Mouse (Mus musculus) myocyte (in vitro differentiated cells): ENCODE data around the gene Fah. TPM values are rescaled to one million over a fixed set of nuclear protein-coding genes. Genes with fewer than 3 reads are reported as not detected.
A peak's percentile ranks its signal among the peaks of the same experiment; 100 is the strongest.

Experiments used
- H3K27me3 ChIP-seq: one replicate; pipeline ENCODE4 v1.6.1; 2011; ENCODE audit not compliant: control insufficient read depth, insufficient read depth, insufficient read length
- H3K36me3 ChIP-seq: one replicate; pipeline ENCODE4 v1.6.1; 2011; ENCODE audit not compliant: control insufficient read depth, insufficient read depth
- H3K4me2 ChIP-seq: one replicate; pipeline ENCODE4 v1.6.1; 2011; ENCODE audit warnings: low read depth, control low read depth
- H3K4me3 ChIP-seq: one replicate; pipeline ENCODE4 v1.5.1; 2011; ENCODE audit warnings: mild to moderate bottlenecking, control low read depth, moderate library complexity
- H3K79me2 ChIP-seq: one replicate; pipeline ENCODE4 v1.6.1; 2011; ENCODE audit not compliant: control insufficient read depth, insufficient read depth
- H3ac ChIP-seq: one replicate; pipeline ENCODE4 v1.6.1; 2011; ENCODE audit not compliant: control insufficient read depth, insufficient read length
- CEBPB ChIP-seq: IDR thresholded peaks from 2 replicates; pipeline ENCODE4 v1.6.1; 2011; ENCODE audit warnings: mild to moderate bottlenecking, moderate library complexity; ENCODE audit not compliant: poor library complexity, insufficient read depth, severe bottlenecking
- E2F4 ChIP-seq: IDR thresholded peaks from one replicate; pipeline ENCODE4 v1.6.1; 2011; ENCODE audit warnings: mild to moderate bottlenecking, control low read depth, moderate library complexity; ENCODE audit not compliant: insufficient read depth
- MAX ChIP-seq: IDR thresholded peaks from one replicate; pipeline ENCODE4 v1.6.1; 2011; ENCODE audit warnings: low read depth, mild to moderate bottlenecking, control low read depth
- MYOD1 ChIP-seq, 3 experiments: IDR thresholded peaks; one replicate each; pipeline ENCODE4 v1.6.1; 2011; ENCODE audit warnings: control low read depth in 2 of 3, low read depth in 2 of 3, mild to moderate bottlenecking in 2 of 3, moderate library complexity in 1 of 3; ENCODE audit not compliant: insufficient read length in 2 of 3, control insufficient read depth in 1 of 3
- MYOG ChIP-seq, 3 experiments: IDR thresholded peaks; one replicate each; pipeline ENCODE4 v1.6.1; 2011; ENCODE audit warnings: control low read depth in 2 of 3, low read depth in 2 of 3, mild to moderate bottlenecking in 2 of 3; ENCODE audit not compliant: insufficient read length in 2 of 3, control insufficient read depth in 1 of 3, insufficient read depth in 1 of 3
- POLR2A ChIP-seq: IDR thresholded peaks from one replicate; pipeline ENCODE4 v1.6.1; 2011; ENCODE audit warnings: low read depth, mild to moderate bottlenecking, control low read depth, moderate library complexity; ENCODE audit not compliant: insufficient read length
- POLR2AphosphoS2 ChIP-seq: IDR thresholded peaks from one replicate; pipeline ENCODE4 v1.6.1; 2011; ENCODE audit warnings: low read depth, control low read depth; ENCODE audit not compliant: insufficient read length
- REST ChIP-seq: IDR thresholded peaks from one replicate; pipeline ENCODE4 v1.6.1; 2011; ENCODE audit warnings: mild to moderate bottlenecking, control low read depth, moderate library complexity; ENCODE audit not compliant: insufficient read depth, insufficient read length
- SRF ChIP-seq: IDR thresholded peaks from one replicate; pipeline ENCODE4 v1.6.1; 2011; ENCODE audit warnings: low read depth; ENCODE audit not compliant: control insufficient read depth, insufficient read length
- TCF12 ChIP-seq: IDR thresholded peaks from one replicate; pipeline ENCODE4 v1.6.1; 2011; ENCODE audit warnings: mild to moderate bottlenecking, control low read depth; ENCODE audit not compliant: poor library complexity, insufficient read depth, severe bottlenecking
- TCF3 ChIP-seq: IDR thresholded peaks from one replicate; pipeline ENCODE4 v1.6.1; 2011; ENCODE audit warnings: low read depth, control low read depth; ENCODE audit not compliant: insufficient read length
- USF1 ChIP-seq: IDR thresholded peaks from one replicate; pipeline ENCODE4 v1.6.1; 2011; ENCODE audit warnings: low read depth, mild to moderate bottlenecking, control low read depth, moderate library complexity
- polyA plus RNA-seq: library from polyadenylated mRNA; unstranded; fragments of >200 nt; fragmentation: generic; extraction: Trizol; gene quantifications from one replicate; pipeline ENCODE4 v1.2.1, GENCODE M21; 2012; ENCODE audit warnings: missing spikeins

Gene Fah
- polyA plus RNA-seq, 1 experiment, result 39.8 TPM

DNA sequence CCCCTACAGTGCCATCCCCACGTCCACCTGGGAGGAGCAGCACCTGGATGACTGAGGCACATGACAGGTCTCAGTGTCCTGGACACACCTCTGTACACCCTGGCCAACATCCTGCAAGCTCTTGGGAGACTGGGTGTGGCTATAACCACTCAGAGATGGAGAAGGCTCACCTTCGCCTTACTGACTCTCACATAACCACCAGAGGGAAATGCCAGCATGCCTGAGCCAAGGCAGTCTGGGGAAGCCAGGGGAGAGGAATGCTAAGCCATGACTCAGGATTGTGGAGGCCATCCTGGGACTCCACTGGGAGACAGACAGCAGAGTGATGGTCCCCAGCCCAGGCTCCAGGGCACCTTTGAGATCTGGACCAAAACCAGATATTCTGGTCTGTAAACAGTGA is 29.5 kb downstream of the Fah start:
- Histone ChIP-seq H3K4me2 (no peak overlapping the region), H3K79me2 (no peaks in the 10 kb centered on the region), H3K27me3 (no peaks in the 10 kb centered on the region), H3K4me3 (no peak overlapping the region), H3K36me3 (no peaks in the 10 kb centered on the region), H3ac (no peak overlapping the region)
- no peak for TF ChIP-seq TCF12
- no peak for TF ChIP-seq CEBPB
- no peak for TF ChIP-seq SRF
- no peak for TF ChIP-seq MAX
- no peak for TF ChIP-seq MYOD1 (IDR thresholded peaks at IDR 0.05; ENCODE audit: control insufficient read depth in 1 of 3, insufficient read length in 2 of 3, low read depth in 2 of 3)
- TF ChIP-seq REST, result no peak
- TF ChIP-seq USF1, result no peak
- TF ChIP-seq MYOG (IDR thresholded peaks at IDR 0.05; ENCODE audit: control insufficient read depth in 1 of 3, insufficient read depth in 1 of 3, insufficient read length in 2 of 3, low read depth in 2 of 3), result no peak
- TF ChIP-seq POLR2A, result no peak
- TF ChIP-seq TCF3, result no peak
- no peak for TF ChIP-seq POLR2AphosphoS2
- TF ChIP-seq E2F4, result no peak

DNA sequence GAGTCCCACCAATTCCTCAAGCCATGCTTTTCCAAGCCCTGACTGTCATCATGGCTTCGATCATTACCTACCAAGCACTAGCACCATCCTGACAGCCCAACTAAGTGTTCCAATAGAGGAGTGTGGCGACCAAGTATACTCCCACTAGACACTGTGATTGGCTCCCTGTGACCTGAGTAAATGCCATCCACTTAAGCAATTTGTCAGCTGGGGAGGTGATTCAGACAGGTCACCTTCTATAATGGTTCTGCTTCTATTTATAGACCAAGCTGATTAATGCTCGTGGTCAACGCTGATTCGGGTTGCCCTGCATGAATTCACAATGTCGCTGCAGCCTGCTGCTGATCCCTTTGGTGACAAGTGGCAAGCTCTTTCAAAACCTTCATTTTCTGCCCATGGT is 40.3 kb downstream of the Fah start:
- H3ac ChIP-seq, result no peak overlapping the region
- no peaks in the 10 kb centered on the region for H3K36me3 ChIP-seq
- TF ChIP-seq MYOG (IDR thresholded peaks at IDR 0.05; ENCODE audit: control insufficient read depth in 1 of 3, insufficient read depth in 1 of 3, insufficient read length in 2 of 3, low read depth in 2 of 3) (no peak), MAX (no peak), REST (no peak), USF1 (no peak), POLR2A (no peak), TCF3 (no peak), E2F4 (no peak), MYOD1 (IDR thresholded peaks at IDR 0.05; ENCODE audit: control insufficient read depth in 1 of 3, insufficient read length in 2 of 3, low read depth in 2 of 3) (no peak)
- H3K4me3 ChIP-seq, result no peak overlapping the region
- no peak overlapping the region for H3K4me2 ChIP-seq
- H3K79me2 ChIP-seq, result no peaks in the 10 kb centered on the region
- H3K27me3 ChIP-seq, result no peaks in the 10 kb centered on the region

DNA sequence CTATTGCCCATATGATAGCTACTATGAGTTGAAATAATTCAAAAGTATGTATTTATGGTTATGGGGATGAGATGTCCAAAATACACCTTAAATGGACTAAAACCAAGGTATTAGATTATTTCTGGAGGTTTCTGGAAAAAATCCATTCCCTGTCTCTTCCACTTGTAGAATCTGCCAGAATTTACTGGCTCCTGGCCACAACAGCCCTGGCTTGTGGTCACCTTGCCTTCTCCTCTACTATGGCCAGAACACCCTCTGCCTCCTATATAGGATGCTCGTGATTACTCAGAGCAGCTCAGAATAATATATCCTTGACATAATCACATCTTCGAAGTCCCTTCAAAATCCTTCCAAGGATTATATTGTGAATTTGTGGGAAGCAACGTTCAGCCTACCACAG is 42.3 kb downstream of the Fah start:
- TF ChIP-seq CEBPB (no peak), MAX (no peak), TCF3 (no peak), E2F4 (no peak), POLR2AphosphoS2 (no peak), POLR2A (no peak), TCF12 (no peak), SRF (no peak), REST (no peak), MYOD1 (IDR thresholded peaks at IDR 0.05; ENCODE audit: control insufficient read depth in 1 of 3, insufficient read length in 2 of 3, low read depth in 2 of 3) (no peak), USF1 (no peak), MYOG (IDR thresholded peaks at IDR 0.05; ENCODE audit: control insufficient read depth in 1 of 3, insufficient read depth in 1 of 3, insufficient read length in 2 of 3, low read depth in 2 of 3) (no peak)
- H3K27me3 ChIP-seq, result no peaks in the 10 kb centered on the region
- H3K36me3 ChIP-seq, result no peaks in the 10 kb centered on the region
- no peaks in the 10 kb centered on the region for H3K79me2 ChIP-seq
- H3K4me2 ChIP-seq, result no peak overlapping the region
- no peak overlapping the region for H3K4me3 ChIP-seq
- H3ac ChIP-seq, result no peak overlapping the region

DNA sequence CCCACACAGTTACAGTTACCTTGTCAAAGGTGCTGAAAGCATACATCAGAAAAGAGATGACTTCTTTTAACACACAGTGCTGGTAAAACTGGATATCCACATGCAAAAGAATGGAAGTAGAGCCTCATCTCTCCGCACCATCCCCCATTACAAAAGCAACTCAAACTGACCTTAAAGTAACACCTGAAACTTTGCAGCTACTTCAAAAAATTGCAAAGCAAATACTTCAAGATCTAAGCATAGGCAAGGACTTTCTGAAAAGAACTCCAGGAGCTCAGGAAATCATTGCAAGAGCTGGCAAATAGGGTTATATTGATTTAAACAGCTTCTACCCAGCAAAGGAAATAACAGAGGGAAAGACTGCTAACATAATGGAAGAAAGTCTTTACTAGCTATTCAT is 46.0 kb downstream of the Fah start:
- no peaks in the 10 kb centered on the region for H3K36me3 ChIP-seq
- no peak overlapping the region for H3K4me3 ChIP-seq
- H3ac ChIP-seq, result no peak overlapping the region
- H3K4me2 ChIP-seq, result no peak overlapping the region
- H3K27me3 ChIP-seq, result no peaks in the 10 kb centered on the region
- H3K79me2 ChIP-seq, result no peaks in the 10 kb centered on the region
- TF ChIP-seq TCF3 (no peak), MAX (no peak), MYOG (IDR thresholded peaks at IDR 0.05; ENCODE audit: control insufficient read depth in 1 of 3, insufficient read depth in 1 of 3, insufficient read length in 2 of 3, low read depth in 2 of 3) (no peak), USF1 (no peak), REST (no peak), CEBPB (no peak), SRF (no peak), E2F4 (no peak), MYOD1 (IDR thresholded peaks at IDR 0.05; ENCODE audit: control insufficient read depth in 1 of 3, insufficient read length in 2 of 3, low read depth in 2 of 3) (no peak), TCF12 (no peak), POLR2A (no peak), POLR2AphosphoS2 (no peak)

DNA sequence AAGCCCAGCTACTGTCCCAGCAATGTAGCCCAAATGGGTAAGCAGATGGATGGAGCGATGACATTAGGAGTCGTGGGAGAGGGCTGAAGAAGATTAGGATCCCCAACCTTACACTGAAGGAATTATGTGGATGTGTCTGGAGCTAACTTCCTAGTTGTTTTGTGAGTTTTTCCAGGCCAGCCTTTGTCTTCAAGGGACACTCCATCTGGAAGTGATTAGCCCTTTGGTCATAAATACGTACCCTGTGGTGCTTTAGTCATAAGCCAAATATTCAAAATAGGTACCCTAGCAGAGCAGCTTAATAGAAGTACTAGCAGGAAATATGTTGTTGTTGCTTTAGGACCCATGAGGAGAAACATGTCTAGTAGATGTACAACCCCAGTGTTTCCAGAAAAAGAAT is 49.2 kb downstream of the Fah start:
- no peaks in the 10 kb centered on the region for H3K79me2 ChIP-seq
- H3K4me2 ChIP-seq, result peak overlapping the region; percentile 1
- no peaks in the 10 kb centered on the region for H3K36me3 ChIP-seq
- H3K27me3 ChIP-seq, result no peaks in the 10 kb centered on the region
- no peak overlapping the region for H3ac ChIP-seq
- H3K4me3 ChIP-seq, result no peak overlapping the region
- no peak for TF ChIP-seq CEBPB
- no peak for TF ChIP-seq POLR2AphosphoS2
- no peak for TF ChIP-seq TCF12
- no peak for TF ChIP-seq POLR2A
- TF ChIP-seq MAX, result no peak
- no peak for TF ChIP-seq MYOG (IDR thresholded peaks at IDR 0.05; ENCODE audit: control insufficient read depth in 1 of 3, insufficient read depth in 1 of 3, insufficient read length in 2 of 3, low read depth in 2 of 3)
